Mouse (Mus musculus) frontal cortex, postnatal 14 days (tissue): ENCODE results near the gene Cyp3a41a.
"Not testable (repeated sequence)": the region's sequence is repeated elsewhere in the genome, so short reads cannot be mapped to it uniquely, and the experiment has no call there.

ENCODE experiments used
- DNase-seq, 2 experiments: peaks; one replicate each; pipeline ENCODE4 v3.0.0; 2022; ENCODE audit warnings: low spot score in 2 of 2

Cyp3a41a gene

GRCm38 (mm10) chr5:145720036-145720435 is at the start of gene Cyp3a41a:
Cyp3a41a (minus strand) TSS chr5:145720136.
- DNase-seq = not testable (repeated sequence)

GRCm38 (mm10) chr5:145737512-145737911 is 17.6 kb upstream of the Cyp3a41a start:
- not testable (repeated sequence) for DNase-seq

DNA sequence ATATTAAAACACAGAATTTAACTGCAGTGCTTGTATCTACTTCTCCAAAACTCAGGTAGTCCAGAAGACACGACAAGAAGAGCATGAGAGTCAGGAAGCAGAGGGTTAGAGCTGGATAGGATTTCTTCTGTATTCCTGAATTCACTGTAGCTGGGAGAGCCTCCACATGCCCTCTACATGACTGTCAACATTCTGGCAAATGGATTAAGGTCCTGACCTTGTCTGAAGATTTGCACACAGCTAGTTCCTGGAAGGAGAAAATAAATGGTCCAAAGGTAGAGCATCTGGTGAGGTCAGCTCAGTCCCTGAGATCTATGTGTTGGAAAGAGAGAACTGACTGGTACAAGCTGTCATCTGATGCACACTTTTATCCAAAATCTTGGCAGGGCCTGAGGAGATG is 5.6 kb downstream of the Cyp3a41a start:
- DNase-seq = not testable (repeated sequence)

DNA sequence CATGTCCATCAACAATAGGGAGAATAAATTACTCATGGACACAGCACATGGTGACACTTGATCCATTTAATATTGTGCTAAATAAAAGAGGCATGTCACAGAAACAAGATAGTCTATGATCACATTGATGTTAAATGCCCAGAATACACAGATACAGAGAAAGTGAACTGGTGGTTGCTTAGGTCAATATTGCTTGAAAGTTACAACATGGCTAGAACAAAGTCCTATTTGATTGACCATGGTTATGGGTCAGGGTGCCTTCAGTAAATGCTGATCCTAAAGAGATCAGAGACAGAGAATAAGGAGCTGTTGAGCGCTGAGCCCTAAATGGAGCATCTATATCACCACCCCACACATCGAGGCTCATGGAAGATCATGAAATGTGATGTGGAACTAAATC is 12.6 kb downstream of the Cyp3a41a start:
- DNase-seq = not testable (repeated sequence)

DNA sequence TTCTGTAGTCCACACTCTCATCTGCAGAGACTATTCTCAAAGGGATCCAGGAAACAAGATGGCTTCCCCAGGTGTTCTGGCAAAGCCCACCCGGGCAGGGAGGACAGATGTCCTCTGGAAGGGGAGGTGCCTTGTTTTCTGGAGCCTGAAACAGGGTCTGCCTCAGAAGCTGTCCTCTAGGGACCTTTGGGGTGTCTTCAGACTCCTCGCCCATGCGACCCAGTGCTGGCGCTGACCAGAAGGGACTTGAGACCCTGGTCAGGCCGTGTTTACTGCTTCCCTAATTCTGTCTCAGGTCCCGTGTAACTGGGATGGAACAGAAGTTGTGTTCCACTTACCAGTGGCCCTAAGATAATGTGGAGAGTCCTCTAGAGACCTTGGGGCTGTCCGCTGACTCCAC is 57.9 kb downstream of the Cyp3a41a start:
- DNase-seq = no peak

- no peak for DNase-seq
Observed at GRCm38 (mm10) chr5:145647779-145648178, 72.2 kb downstream of the Cyp3a41a start.
